Mouse (Mus musculus): ENCODE results near the gene Prap1.
A peak's percentile ranks its signal among the peaks of the same experiment; 100 is the strongest.
"Not testable (repeated sequence)": the region's sequence is repeated elsewhere in the genome, so short reads cannot be mapped to it uniquely, and the experiment has no call there.

Gene Prap1

GRCm38 (mm10) chr7:140082242-140082678, 10.9 kb upstream of the Prap1 start, which contains the start of gene Caly:
Gene Caly, minus strand, starts transcription at chr7:140082548.
- peak; percentile 33 for DNase-seq (ENCODE audit: low read depth)

- no peak for DNase-seq (ENCODE audit: low read depth)
These were observed 2.6 kb upstream of the Prap1 start for GRCm38 (mm10) chr7:140090601-140091000.

GRCm38 (mm10) chr7:140094954-140095353, 1.8 kb downstream of the Prap1 start:
- DNase-seq (ENCODE audit: low read depth), result no peak

- DNase-seq (ENCODE audit: low read depth), result no peak
These were observed 2.4 kb downstream of the Prap1 start for GRCm38 (mm10) chr7:140095556-140095955.

- DNase-seq (ENCODE audit: low read depth), result no peak
These were observed 2.9 kb downstream of the Prap1 start for GRCm38 (mm10) chr7:140096055-140096454.

- no peak for DNase-seq (ENCODE audit: low read depth)
These were observed 5.3 kb downstream of the Prap1 start for GRCm38 (mm10) chr7:140098466-140098865.

- no peak for DNase-seq (ENCODE audit: low read depth)
These were observed 8.3 kb downstream of the Prap1 start for GRCm38 (mm10) chr7:140101498-140101897.

- peak; percentile 81 for DNase-seq (ENCODE audit: low read depth)
These were observed 9.0 kb downstream of the Prap1 start, which contains the start of gene Fuom for GRCm38 (mm10) chr7:140101993-140102860. Gene Fuom, minus strand, starts transcription at chr7:140102441.

- DNase-seq (ENCODE audit: low read depth), result no peak
These were observed 10.8 kb downstream of the Prap1 start for GRCm38 (mm10) chr7:140104009-140104408.

GRCm38 (mm10) chr7:140111943-140112342, 18.7 kb downstream of the Prap1 start:
- no peak for DNase-seq (ENCODE audit: low read depth)

GRCm38 (mm10) chr7:140115583-140116328, 22.6 kb downstream of the Prap1 start, which contains the start of gene Paox:
Gene Paox, plus strand, starts transcription at chr7:140115799.
- peak; percentile 34 for DNase-seq (ENCODE audit: low read depth)

GRCm38 (mm10) chr7:140116329-140117054, 23.3 kb downstream of the Prap1 start, which contains the start of gene Echs1:
Gene Echs1, minus strand, starts transcription at chr7:140116476.
- DNase-seq (ENCODE audit: low read depth), result peak; percentile 90

- no peak for DNase-seq (ENCODE audit: low read depth)
These were observed 27.3 kb downstream of the Prap1 start for GRCm38 (mm10) chr7:140120484-140120883.

- DNase-seq (ENCODE audit: low read depth), result no peak
These were observed 28.2 kb downstream of the Prap1 start for GRCm38 (mm10) chr7:140121338-140121910.

- no peak for DNase-seq (ENCODE audit: low read depth)
These were observed 29.6 kb downstream of the Prap1 start for GRCm38 (mm10) chr7:140122765-140123164.

- DNase-seq (ENCODE audit: low read depth), result no peak
These were observed 31.2 kb downstream of the Prap1 start for GRCm38 (mm10) chr7:140124382-140124781.

GRCm38 (mm10) chr7:140125278-140126021, 32.3 kb downstream of the Prap1 start:
- DNase-seq (ENCODE audit: low read depth), result peak; percentile 91

GRCm38 (mm10) chr7:140126022-140126350, 32.8 kb downstream of the Prap1 start:
- DNase-seq (ENCODE audit: low read depth), result no peak

GRCm38 (mm10) chr7:140126934-140127333, 33.7 kb downstream of the Prap1 start:
- no peak for DNase-seq (ENCODE audit: low read depth)

GRCm38 (mm10) chr7:140127911-140128310, 34.7 kb downstream of the Prap1 start:
- no peak for DNase-seq (ENCODE audit: low read depth)

GRCm38 (mm10) chr7:140132184-140132583, 39.0 kb downstream of the Prap1 start:
- DNase-seq (ENCODE audit: low read depth), result not testable (repeated sequence)

Measured in naive thymus-derived CD4-positive, alpha-beta T cell, adult 2 months (primary cell).